Mouse (Mus musculus): ENCODE data around the gene Unc5c.

The Unc5c gene

DNA sequence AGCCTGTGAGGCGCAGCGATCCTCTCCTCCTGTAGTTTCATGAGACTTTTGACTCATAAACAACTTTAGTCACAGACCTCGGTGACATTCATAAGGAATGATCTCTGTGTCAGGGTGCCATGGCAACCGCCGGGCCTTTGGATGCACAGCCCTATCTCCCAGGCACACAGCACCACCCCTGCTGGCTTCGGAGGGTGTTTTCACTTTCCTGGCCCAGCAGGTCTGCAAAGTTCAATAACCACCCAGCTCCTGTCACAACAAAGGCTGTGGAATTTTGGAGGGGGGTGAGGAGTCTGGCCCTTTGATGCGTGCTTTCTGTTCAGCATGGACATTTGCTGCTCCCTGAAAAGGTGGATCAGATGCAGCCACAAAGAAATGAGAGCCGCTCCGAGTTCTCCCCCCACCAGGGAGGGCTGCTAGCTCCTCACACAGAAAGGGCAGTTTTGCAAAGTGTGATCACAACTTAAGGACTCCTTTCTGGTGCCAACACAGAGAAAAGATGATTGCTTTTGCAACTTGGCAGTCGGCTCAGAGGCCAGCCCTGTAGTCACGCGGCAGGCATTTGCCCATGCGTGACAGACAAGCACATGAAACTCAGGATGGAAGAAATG is 354.4 kb downstream of the Unc5c start:
- peak; percentile 14 for DNase-seq

DNA sequence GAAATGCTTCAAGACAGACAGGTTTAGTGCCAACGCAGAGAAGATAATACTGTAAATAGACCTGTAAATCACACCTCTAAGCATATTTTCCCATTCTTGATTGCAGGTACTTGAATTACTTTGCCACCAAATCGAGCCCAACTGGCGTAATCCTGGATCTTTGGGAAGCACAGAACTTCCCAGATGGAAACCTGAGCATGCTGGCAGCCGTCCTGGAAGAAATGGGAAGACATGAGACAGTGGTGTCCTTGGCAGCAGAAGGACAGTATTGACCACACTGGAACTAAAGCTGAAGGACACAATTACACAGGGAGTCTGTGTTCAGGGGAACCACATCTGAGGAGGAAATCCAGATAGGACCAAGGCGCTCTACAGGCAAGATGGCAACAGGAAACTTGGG is 363.3 kb downstream of the Unc5c start:
- peak; percentile 22 for DNase-seq

DNA sequence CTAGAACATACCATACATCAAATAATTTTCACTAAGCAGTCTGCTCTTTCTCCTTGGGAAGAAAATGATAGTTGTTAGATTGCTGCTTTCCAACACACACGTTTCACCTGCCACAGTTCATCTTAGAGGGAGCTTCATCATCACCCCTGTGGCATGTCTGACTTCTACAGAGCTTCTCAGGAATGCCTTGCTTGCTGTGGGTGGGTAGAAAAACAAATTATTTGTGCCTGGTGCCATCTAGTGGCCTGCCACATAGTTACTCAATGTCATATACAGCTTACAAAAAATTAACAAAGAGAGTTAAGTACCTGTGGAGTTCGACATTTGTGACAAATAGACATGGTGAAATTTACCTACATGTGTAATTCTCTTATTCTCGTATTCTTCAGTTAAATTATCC is 366.1 kb downstream of the Unc5c start:
- peak; percentile 60 for DNase-seq

DNA sequence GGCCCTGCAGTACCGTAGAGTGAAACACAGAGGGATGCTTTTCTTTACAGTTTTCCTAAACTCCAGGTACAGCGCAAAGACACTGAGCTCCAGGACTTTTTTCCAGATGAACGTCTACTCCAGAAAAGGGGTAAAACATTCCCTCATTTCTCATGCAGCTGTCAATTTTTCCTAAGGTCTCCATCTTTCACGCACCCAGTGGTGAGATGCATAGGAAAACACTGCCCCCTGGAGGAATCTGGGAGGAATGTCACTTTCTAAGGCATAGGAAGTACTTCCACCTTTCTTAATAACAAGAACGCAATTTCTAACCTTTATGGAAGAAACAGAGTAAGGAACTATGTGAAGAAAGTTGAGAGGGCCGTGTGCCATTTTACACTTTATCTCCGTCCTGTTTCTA is 373.8 kb downstream of the Unc5c start:
- DNase-seq, result no peak

DNA sequence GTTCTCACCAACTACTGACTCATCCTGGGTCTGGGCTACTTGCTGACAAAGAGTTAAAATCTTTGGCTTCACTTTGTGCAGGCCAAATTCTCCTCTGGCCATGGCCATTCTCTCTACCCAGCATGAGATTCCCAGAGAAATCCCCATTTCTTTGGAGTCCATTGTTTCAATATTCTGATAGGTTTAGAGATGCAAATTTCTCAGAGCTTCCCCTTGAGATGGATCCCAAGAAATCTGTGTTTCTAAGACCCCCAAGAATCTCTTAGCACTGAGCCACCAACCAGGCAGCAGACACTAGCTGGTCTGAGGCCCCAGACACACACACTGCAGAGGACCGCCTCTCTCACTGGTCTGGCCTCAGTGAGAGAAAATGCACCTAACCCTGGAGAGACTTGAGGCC is 384.2 kb downstream of the Unc5c start:
- no peak for DNase-seq

DNA sequence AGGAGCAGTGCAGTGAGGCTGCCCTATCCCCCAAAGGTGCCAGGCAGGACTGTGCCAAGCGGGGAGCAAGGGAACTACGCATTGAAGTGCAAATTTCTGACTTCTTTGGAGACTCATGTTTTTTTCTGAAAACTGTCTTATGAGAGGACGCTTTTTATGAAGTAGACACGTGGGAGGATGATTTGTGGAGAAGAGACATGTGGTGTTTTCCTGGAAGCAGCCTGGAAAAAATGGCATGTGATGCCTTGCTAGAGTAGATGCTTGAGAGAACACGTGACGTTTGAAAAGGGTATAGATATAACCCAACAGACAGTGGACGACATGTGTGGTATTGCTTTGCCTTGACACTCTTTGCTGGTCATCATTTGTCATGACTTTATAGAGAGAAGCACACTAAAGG is 385.1 kb downstream of the Unc5c start:
- no peak for DNase-seq

DNA sequence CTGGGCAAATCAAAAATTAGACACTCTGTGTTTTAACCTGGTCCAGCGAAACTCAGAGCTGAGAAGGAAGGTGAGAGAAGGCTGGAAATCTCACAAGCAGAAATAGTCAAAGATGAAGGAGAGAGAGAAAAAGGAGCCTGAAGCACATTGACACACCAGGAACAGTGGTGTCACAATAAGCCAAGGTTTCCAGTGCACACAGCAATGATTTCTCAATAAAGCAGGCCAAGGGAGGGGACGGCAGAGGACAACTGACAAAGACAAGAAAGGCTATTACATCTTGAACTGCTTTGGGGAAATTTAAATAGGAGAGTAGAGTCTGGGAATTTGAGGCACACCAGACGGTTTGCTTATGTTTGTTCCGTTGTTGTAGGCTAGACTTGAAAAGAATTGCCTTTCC is 389.3 kb downstream of the Unc5c start:
- no peak for DNase-seq

DNA sequence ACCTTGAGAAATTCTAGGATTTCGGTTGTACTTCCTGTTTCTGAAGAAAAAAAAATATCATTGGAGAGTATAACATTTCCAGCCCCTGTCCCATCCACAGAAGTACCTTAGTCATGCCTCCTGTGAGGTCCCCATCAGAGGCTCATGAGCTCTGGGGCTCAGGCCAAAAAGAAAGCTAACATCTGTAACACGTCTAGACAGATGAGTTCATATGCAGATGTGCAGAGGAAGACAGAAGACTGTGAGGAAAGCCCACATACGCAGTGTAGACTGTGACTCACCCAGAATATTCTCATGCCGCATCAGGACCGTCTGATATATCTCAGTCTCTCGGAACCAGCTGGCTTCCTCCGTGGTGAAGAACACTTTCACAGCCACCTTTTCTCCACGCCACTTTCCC is 392.1 kb downstream of the Unc5c start:
- no peak for DNase-seq

DNA sequence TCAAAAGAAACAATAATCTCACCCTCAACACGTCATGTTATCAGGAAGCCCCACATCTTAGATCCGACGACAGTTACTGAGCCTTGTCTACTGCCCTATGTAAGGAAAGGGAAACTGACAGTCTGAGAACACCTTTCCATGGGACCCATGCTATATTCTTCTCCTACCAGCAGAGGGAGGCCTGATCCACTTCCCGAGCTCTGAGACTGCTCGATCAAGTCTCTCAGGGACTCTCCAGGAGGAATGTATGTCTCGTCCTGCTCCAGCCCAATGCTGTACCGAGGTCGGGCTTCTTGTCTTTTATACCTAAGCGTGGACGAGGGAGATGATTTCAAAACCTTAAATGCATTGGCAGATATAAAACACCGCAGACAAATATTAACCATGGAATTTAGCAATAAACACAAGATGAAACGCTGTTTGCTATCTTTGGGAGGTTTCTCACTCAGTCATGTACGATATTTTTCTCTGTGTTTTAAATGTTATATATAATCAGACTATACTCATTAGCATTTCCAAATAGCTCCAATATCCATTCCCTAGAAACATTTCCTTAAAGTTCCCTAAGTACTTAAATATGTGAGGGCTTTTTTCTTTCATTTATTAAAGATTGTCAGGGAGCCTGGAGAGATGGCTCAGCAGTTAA is 397.9 kb downstream of the Unc5c start:
- peak; percentile 43 for DNase-seq

DNA sequence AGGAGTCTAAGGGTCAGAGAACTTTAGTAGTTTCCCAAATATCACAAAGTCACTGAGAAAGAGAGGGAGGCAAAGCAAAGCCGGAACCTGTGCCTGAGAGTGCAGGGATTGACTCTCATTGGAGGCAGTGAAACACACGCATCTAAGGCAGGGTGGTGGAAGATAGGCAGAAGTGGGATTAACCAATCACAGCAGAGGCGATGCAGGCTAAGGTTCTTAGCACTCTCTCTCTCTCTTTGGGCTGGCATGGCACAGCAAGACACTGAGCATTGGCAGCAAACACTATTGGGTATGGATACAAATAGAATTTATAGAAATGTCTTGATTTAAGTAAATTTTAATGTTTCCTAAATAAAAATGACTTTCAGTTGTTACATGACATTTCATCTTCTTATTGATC is 406.8 kb downstream of the Unc5c start:
- DNase-seq, result no peak

DNA sequence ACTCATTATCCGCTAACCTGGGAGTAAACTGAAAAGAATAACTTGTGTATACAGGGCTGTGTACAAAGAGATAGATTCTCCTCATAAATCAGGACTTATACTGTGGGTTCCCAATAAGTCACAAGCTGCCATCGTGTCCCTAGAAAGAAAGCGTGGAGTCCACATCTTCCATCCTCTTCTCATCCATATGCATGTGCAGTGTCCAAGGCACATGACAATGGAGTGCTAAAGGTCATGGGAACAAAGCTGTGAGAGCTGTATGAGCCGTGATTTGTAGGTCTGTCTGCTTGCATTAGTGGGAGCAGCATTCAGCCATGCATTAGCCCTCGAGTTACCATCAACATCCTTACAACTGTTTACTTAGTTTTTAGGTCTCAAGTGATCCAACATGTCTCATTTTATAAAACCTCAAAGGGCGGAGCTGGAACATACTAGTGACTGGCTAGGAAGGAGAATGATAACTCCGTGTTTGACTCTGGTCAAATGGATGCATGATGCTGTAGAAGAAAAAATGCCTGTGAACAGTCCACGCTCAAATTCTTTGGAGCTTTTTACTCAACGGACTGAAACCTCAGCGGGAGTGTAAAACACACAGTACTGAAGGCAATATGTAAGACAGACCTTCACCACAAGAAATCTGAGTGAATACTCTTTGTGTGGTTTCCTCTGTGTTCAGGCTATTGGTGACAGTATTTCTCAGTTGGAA is 407.5 kb downstream of the Unc5c start:
- DNase-seq, result no peak

DNA sequence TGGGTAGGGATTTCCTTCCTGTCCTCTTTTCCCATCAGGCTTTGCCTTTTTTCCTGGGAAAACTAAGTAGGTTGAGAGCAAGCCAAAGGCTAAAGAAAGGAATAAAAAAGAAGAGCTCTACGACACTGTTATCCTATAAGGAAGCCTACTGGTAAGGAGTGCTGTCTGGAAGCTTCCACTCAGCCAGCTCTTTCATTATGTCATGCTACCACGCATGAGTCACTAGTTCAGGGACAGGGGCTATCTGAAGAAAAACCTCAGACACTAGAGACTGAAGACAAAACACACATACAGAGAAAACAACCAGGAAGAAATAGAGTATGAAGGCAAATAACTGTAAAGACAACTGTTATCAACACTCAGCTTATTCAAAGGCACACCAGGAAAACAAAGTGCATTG is 417.5 kb downstream of the Unc5c start:
- no peak for DNase-seq

DNA sequence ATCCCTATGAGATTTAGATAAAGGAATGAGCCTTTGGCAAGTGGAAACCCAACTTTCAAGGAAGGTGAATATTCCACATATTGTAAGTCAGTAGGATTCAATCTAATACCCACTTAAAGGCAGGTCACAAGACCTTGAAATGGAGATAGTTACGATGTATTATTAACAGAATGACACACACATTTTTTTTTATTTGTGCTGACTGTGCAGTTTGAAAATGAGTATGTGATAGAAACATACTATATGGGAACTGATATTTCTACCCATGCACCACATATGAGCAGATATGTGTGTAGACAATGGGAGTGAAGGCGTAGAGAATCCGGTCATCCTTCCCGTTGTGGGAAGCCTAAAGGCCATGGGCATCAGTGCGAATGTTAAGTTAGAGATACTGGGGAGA is 419.2 kb downstream of the Unc5c start:
- no peak for DNase-seq
